9 mouse cellular contexts compared by ENCODE assay signal in genomic region chr1:182663671-182664070, GRCm38 (mm10).
DNase-seq lines count a peak whose midpoint lies in the region; ATAC-seq lines count a peak whose summit lies in the region.
"Had no signal": no experiment of that assay in that cellular context is flagged by ENCODE, and none has a peak within 500 bp of the region (broad histone marks: within the 10 kb centered on the region; RNA-seq: fewer than 3 reads in every experiment).

No protein-coding gene starts in this region.

- no peaks in the 10 kb centered on the region for H3K36me3 ChIP-seq in hindbrain, embryonic 14.5 days (replicated peaks; ENCODE audit: control insufficient read depth, insufficient read depth)
- H3K36me3 ChIP-seq: limb, embryonic 15.5 days had no signal

- H3K9ac ChIP-seq in hindbrain, embryonic 14.5 days, result no peak overlapping the region
- H3K9ac ChIP-seq: limb, embryonic 15.5 days had no signal

- no peak overlapping the region for H3K27ac ChIP-seq in hindbrain, embryonic 14.5 days
- H3K27ac ChIP-seq: limb, embryonic 15.5 days had no signal

- intact Hi-C loops in left cerebral cortex, postnatal 14 days (cut with DNase I), result no loop called here

- peaks cover 21% of the 10 kb centered on the region for H3K4me1 ChIP-seq in hindbrain, embryonic 14.5 days (replicated peaks; ENCODE audit: control insufficient read depth, insufficient read depth, low read length)

- ATAC-seq in hindbrain, embryonic 14.5 days (ENCODE audit: low FRiP score), result peak; percentile 24; the same call in 1 of the 2 replicates
- ATAC-seq in megakaryocyte-erythroid progenitor cell, adult 5-6 weeks (replicated peaks; ENCODE audit: low FRiP score, low TSS enrichment, poor library complexity, severe bottlenecking), result no peak

- 27% methylated on average over 11 of the region's 11 CpGs for WGBS in hindbrain, embryonic 14.5 days

- no peak overlapping the region for H3K4me3 ChIP-seq in hindbrain, embryonic 14.5 days (replicated peaks; ENCODE audit: low read length)
- H3K4me3 ChIP-seq: limb, embryonic 15.5 days had no signal

- no peaks in the 10 kb centered on the region for H3K9me3 ChIP-seq in hindbrain, embryonic 14.5 days (ENCODE audit: control insufficient read depth, low read length)
- H3K9me3 ChIP-seq: limb, embryonic 15.5 days had no signal

- DNase-seq in adrenal gland, adult 2 months, result peak; percentile 38
- DNase-seq in adrenal gland, postnatal 4 days (ENCODE audit: low spot score in 2 of 2), result no peak
- DNase-seq in ovary, postnatal 36 days (ENCODE audit: low spot score), result peak; percentile 40
- DNase-seq in ovary, postnatal 14 days (ENCODE audit: low spot score), result no peak
- peak; percentile 52 for DNase-seq in hindbrain, embryonic 14.5 days (ENCODE audit: low spot score)
- peak; percentile 50 to 73 for DNase-seq in left cerebral cortex, postnatal 14 days (ENCODE audit: low spot score in 2 of 2)
- peak; percentile 53 for DNase-seq in testis, postnatal 14 days (ENCODE audit: low spot score)

- H3K4me2 ChIP-seq in hindbrain, embryonic 14.5 days (replicated peaks), result no peak overlapping the region
- H3K4me2 ChIP-seq: limb, embryonic 15.5 days had no signal

- H3K27me3 ChIP-seq in hindbrain, embryonic 14.5 days (ENCODE audit: control insufficient read depth, insufficient read depth, low read length), result no peaks in the 10 kb centered on the region
- H3K27me3 ChIP-seq: limb, embryonic 15.5 days had no signal

Comparison
In these comparisons a context has a peak if more than half of its experiments do, and no peak if none do; other contexts are left out.
1. DNase-seq: peak in adrenal gland, adult 2 months (single experiment), ovary, postnatal 36 days (single experiment), hindbrain, embryonic 14.5 days (single experiment), left cerebral cortex, postnatal 14 days (2 of 2) and testis, postnatal 14 days (single experiment); none in adrenal gland, postnatal 4 days (0 of 2) and ovary, postnatal 14 days (single experiment).